Mouse (Mus musculus) embryo, embryonic 11.5 days (tissue): ENCODE measurements at regions not wholly inside any gene's neighbourhood (a gene's known extent, or its start where the extent isn't known, plus 50 kb on each side); places are given as distances from the start of the nearest gene placed in this dataset.
"Not testable (repeated sequence)": the region's sequence is repeated elsewhere in the genome, so short reads cannot be mapped to it uniquely, and the experiment has no call there.

ENCODE experiments used
- DNase-seq: peaks from one replicate; pipeline ENCODE4 v3.0.0-alpha.2; 2012; ENCODE audit warnings: low read depth, low spot score

DNA sequence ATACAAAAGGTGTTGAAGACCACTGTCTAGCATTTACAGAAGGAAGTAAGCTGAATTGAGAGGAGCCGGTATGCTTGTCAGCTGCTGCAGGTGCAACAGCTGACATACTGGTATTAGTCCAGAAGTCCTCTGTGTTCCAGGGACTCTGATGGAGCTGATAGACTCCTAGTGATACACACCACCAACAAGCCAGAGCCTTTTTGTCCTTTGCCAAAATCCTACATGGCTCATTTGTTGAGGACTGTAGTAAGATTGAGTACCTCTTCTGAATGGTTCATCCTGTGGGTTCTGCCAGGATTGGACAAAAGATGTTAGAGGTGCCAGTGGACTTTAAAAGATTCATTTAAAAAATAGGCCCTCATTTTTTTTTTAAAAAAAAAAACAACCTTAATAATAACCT is 129.4 kb upstream of the Tmem185a start:
- no peak for DNase-seq

DNA sequence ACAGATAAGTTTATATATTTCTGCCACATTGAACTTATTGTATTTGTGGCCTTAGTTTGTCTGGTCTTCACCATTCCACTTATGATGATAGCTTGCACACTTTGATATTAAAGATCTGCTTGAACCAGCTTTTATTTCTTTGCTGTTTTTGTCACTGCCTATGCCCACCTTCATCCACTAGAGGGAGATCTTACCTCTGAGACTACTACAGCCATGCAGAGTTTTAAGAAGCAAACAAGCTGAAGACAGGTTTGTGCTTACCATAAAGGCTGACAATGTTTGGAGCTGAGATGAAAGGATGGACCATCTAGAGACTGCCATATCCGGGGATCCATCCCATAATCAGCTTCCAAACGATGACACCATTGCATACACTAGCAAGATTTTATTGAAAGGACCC is 105.4 kb upstream of the Tmem185a start:
- DNase-seq = peak; percentile 11

DNA sequence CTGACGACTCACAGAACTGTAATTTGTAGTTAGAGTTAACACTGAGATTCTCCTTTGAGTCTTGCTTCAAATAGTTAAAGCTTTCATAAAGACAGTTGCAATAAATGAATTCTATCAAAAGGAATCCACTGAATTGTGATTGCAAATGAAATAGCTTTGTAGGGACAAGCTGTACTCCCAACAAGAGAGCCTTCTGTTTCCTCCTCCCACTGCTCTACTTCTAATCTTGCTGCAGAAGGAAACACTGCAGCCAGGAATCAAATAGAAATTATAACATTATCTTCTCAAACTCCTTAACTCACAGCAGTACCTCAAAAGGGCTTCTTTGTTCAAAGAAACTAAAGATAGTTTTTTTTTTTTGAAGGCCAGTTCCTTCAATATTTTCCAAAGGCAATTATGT is 103.2 kb upstream of the Tmem185a start:
- no peak for DNase-seq

DNA sequence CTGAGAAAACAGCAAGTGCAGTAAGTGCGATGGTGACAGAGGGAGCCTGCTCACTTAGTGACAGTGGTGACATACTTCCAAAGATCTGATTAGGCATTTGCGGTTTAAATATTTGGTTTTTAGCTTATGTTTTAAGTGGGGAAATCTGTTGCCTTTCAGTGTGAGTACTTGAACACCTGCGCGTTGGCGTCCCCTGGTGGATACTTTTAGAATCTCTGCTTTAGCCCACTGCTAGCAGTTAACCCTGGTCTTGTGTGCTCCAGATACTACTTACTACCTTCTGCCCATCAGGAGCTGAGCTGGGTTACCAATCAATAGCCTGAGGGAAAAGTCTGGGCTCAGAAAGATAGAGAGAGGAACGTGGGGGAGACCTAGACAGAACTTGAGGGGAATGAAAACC is 97.3 kb upstream of the Tmem185a start:
- not testable (repeated sequence) for DNase-seq

DNA sequence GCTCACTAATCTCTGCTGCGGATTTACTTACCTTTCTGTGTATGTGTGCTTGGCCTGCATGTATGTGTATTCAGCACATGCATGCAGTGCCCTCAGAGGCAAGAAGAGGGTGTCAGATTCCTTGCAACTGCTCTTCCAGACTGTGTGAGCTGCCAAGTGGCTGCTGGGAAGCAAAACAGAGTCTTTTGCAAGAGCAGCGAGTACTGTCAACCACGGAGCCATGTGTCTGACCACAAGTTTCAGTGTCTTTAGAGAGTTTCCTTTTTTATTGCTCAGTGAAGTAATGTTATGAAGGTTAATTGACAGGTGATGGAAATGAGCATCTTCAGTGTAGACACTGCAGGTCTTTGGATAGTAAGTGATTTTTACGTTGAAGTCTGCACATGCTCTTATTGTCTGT is 93.6 kb upstream of the Tmem185a start:
- not testable (repeated sequence) for DNase-seq

DNA sequence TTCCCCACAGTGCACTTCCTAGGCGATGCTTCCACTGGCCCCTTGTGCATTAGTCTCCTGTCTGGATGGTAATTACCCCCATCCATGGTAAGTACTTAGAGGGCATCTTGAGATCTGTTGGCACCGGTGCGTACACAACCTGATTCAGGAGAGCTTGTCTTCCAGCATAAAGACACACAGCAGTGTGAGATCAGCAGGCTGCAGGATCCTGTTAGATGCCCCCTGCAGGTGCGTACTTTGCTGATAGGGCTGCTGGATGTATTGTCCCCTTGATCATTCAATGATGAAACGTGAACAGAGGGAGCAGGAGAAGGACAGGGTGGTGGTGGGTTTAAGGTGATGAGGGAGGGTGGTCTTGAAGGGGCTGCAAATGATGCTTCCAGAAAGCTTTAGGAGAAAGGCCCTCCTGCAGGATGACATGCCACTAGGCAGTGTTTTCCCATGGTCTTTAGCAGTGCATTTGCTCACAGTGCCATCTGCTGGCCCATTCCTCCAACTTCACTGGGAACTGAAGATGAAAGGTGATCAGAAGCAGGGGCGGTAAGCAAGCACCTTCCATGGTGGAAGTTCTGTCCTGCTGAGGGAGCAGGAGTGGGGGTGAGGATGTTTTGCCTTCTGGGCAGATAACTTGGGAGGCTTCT is 92.5 kb upstream of the Tmem185a start:
- DNase-seq = not testable (repeated sequence)
